8 mouse cellular contexts compared by ENCODE assay signal in the genomic region with DNA sequence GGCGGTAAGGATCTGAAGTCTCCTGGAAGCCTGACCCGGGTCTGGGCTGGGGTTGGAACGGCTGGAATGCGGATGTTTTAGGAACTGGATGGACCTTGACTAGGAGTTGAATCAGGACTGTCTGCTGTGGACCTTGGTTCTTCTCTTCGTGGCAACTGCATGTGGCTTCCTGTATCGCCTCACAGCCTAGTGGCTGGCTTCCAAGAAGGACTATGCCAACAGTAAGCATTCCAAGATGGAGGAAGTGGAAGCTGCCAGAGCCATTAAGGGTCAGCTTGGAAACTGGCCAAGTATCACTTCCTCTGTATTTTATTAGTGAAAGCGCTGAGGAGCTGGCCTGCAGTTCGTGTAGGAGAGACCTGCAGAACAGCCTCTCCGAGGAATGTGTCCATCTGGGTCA.
A peak's percentile ranks its signal among the peaks of the same experiment; 100 is the strongest.
DNase-seq lines count a peak whose midpoint lies in the region; ATAC-seq lines count a peak whose summit lies in the region.

No protein-coding gene starts in this region.

- ATAC-seq in limb, embryonic 13.5 days (ENCODE audit: low FRiP score, low read depth) = no peak
- ATAC-seq in common myeloid progenitor, adult 5-6 weeks (replicated peaks; ENCODE audit: low read depth, poor library complexity, severe bottlenecking) = peak; percentile 80
- no peak for ATAC-seq in CD4-positive, CD25-positive, alpha-beta regulatory T cell, adult 4 months

- 46% methylated on average over 9 of the region's 9 CpGs for WGBS in limb, embryonic 13.5 days
- WGBS in limb, embryonic 10.5 days = 88% methylated on average over 9 of the region's 9 CpGs

- H3K4me1 ChIP-seq in limb, embryonic 13.5 days = peaks cover 27% of the 10 kb centered on the region
- peaks cover 22% of the 10 kb centered on the region for H3K4me1 ChIP-seq in limb, embryonic 10.5 days

- no peaks in the 10 kb centered on the region for H3K27me3 ChIP-seq in limb, embryonic 13.5 days
- no peaks in the 10 kb centered on the region for H3K27me3 ChIP-seq in limb, embryonic 10.5 days (ENCODE audit: low read depth, poor library complexity, severe bottlenecking)

- DNase-seq in limb, embryonic 10.5 days (ENCODE audit: low spot score) = no peak
- DNase-seq in R1 (ENCODE audit: low read depth, low spot score) = peak; percentile 44
- peak; percentile 74 to 83 for DNase-seq in heart, postnatal 14 days
- DNase-seq in left cerebral cortex, postnatal 14 days (ENCODE audit: low spot score in 2 of 2) = peak; percentile 61
- peak; percentile 56 for DNase-seq in ovary, postnatal 14 days (ENCODE audit: low spot score)

- 0 out of 2 replicates have a peak overlapping the region, but pooled peaks have one; percentile 14 for H3K4me2 ChIP-seq in limb, embryonic 13.5 days (replicated peaks)

- peaks cover 6% of the 10 kb centered on the region; the same call in 1 of the 2 replicates for H3K9me3 ChIP-seq in limb, embryonic 13.5 days
- H3K9me3 ChIP-seq in limb, embryonic 10.5 days (replicated peaks) = no peaks in the 10 kb centered on the region

- no peaks in the 10 kb centered on the region for H3K36me3 ChIP-seq in limb, embryonic 13.5 days
- H3K36me3 ChIP-seq in limb, embryonic 10.5 days = no peaks in the 10 kb centered on the region

- no peak overlapping the region for H3K9ac ChIP-seq in limb, embryonic 13.5 days

- intact Hi-C loops in heart, postnatal 14 days (cut with DNase I) = no loop called here
- intact Hi-C loops in left cerebral cortex, postnatal 14 days (cut with DNase I) = loop anchor here (5.0 kb wide), 1 partner anchor 98 kb away; the partner anchor contains the start of gene Ankrd28

- H3K27ac ChIP-seq in limb, embryonic 13.5 days = peak overlapping the region; percentile 70; the same call in 1 of the 2 replicates
- no peak overlapping the region for H3K27ac ChIP-seq in limb, embryonic 10.5 days

- H3K4me3 ChIP-seq in limb, embryonic 13.5 days = no peak overlapping the region
- no peak overlapping the region for H3K4me3 ChIP-seq in limb, embryonic 10.5 days
